Mouse (Mus musculus) heart, adult 2 months (tissue): ENCODE data around the gene Gorab. TPM values are rescaled to one million over a fixed set of nuclear protein-coding genes. Genes with fewer than 3 reads are reported as not detected.

Source experiments
- DNase-seq, 2 experiments: peaks; one replicate each; pipeline ENCODE4 v3.0.0; 2021
- H3K27ac ChIP-seq: fragments of 200-600 bp; 2 replicates; pipeline ENCODE4 v1.8.1; 2022
- H3K27me3 ChIP-seq: fragments of 200-500 bp; 2 replicates; pipeline ENCODE4 v1.6.1; 2012; ENCODE audit warnings: mild to moderate bottlenecking, low read length, inconsistent platforms, mixed read lengths; ENCODE audit not compliant: control insufficient read depth, insufficient read depth
- H3K36me3 ChIP-seq: fragments of 200-500 bp; 2 replicates; pipeline ENCODE4 v1.6.1; 2012; ENCODE audit warnings: low read length, inconsistent platforms; ENCODE audit not compliant: control insufficient read depth, insufficient read depth
- H3K4me1 ChIP-seq: fragments of 200-500 bp; 2 replicates; pipeline ENCODE4 v1.6.1; 2011; ENCODE audit warnings: low read length; ENCODE audit not compliant: control insufficient read depth, insufficient read depth
- H3K4me3 ChIP-seq: fragments of 200-600 bp; 2 replicates; pipeline ENCODE4 v1.8.1; 2022
- H3K79me2 ChIP-seq: fragments of 200-500 bp; replicated peaks from 2 replicates; pipeline ENCODE4 v1.6.1; 2012; ENCODE audit warnings: mild to moderate bottlenecking, inconsistent platforms, low read length, moderate library complexity, mixed read lengths; ENCODE audit not compliant: control insufficient read depth, insufficient read depth
- H3K9ac ChIP-seq: fragments of 200-500 bp; 2 replicates; pipeline ENCODE4 v1.6.1; 2012; ENCODE audit warnings: low read depth, mild to moderate bottlenecking, control low read depth, inconsistent platforms, low read length, mixed read lengths
- CTCF ChIP-seq: fragments of 200-600 bp; IDR thresholded peaks from 2 replicates; pipeline ENCODE4 v1.8.1; 2022; ENCODE audit warnings: antibody characterized with exemption, mild to moderate bottlenecking, moderate library complexity
- EP300 ChIP-seq: fragments of 200-500 bp; IDR thresholded peaks from 2 replicates; pipeline ENCODE4 v1.6.1; 2011; ENCODE audit warnings: low read depth, low read length, control low read depth; ENCODE audit not compliant: insufficient read depth
- POLR2A ChIP-seq: fragments of 200-500 bp; IDR thresholded peaks from 2 replicates; pipeline ENCODE4 v1.6.1; 2011; ENCODE audit warnings: mild to moderate bottlenecking, low read depth, low read length, control low read depth; ENCODE audit not compliant: insufficient read depth
- WGBS: fragments of 180-500 bp; shearing (Covaris S2); methylation state at CpG from one replicate; pipeline ENCODE4 v1.1.7; 2018; 5-methylcytosine and 5-hydroxymethylcytosine counted together
- intact Hi-C: fragments of 180-260 bp; cut with DNase I; formaldehyde crosslinking; loops from one replicate; pipeline ENCODE4 v1.15.1; 2025
- polyA plus RNA-seq: library from polyadenylated mRNA; depleted of rRNA; stranded (reverse); fragments of >200 nt; gene quantifications from 2 replicates; pipeline ENCODE4 v1.2.3, GENCODE M21; 2012
- total RNA-seq, 2 experiments: library from RNA; stranded (reverse); gene quantifications; 2 replicates each; pipeline ENCODE4 v1.2.3; 2021

Gorab gene
- total and polyA plus RNA-seq, 3 experiments = 2.0 to 2.8 (median 2.0) TPM

DNA sequence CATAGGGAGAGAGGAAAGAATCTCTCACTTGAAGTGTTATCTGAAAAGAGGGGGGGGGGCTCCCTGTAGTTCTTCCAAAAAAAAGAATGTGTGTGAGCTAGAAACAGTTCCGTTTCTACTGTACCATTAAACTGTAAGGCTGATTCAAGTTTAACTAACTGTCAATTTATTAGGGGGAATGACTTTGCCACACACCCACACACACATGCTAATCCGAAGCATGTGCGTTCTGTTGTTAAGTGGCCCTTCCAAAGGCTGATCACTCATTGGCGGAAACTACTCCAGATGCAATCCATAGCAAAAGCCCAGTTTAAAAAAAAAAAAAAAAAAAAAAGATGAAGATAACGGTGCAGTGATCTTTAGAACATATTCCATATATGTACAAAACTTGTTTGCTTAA is 42.1 kb downstream of the Gorab start:
- peak overlapping the region; percentile 31 for H3K27ac ChIP-seq
- no peaks in the 10 kb centered on the region for H3K36me3 ChIP-seq
- no peaks in the 10 kb centered on the region for H3K79me2 ChIP-seq
- H3K9ac ChIP-seq = no peak overlapping the region
- TF ChIP-seq CTCF (no peak), EP300 (no peak), POLR2A (no peak)
- intact Hi-C loops = loop anchor here (5.0 kb wide), 1 partner anchor 44 kb away; no protein-coding TSS in a partner anchor
- H3K4me3 ChIP-seq = no peak overlapping the region
- H3K4me1 ChIP-seq = no peaks in the 10 kb centered on the region; the same call in 1 of the 2 replicates
- 55% methylated on average over 5 of the region's 5 CpGs for WGBS
- no peak for DNase-seq
- no peaks in the 10 kb centered on the region for H3K27me3 ChIP-seq

DNA sequence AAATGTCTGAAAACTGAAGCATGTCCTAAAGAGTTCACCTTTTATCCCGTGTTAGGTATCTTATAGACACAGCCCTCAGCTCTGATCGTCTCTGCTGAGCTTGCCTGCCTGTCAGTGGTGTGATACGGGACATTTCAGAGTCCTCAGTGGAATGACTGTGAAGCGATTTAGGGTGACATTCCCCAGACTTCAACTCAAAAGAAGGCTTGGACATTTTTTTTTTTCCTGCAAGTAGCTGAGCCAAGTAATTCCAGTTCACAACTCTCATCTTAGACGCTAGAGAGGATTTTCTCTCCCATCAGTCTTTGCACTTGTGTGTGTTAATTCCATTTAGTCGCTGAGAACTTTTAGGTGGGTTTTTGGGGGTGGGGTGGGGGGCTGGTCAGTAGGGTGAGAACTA is 42.7 kb downstream of the Gorab start:
- no peaks in the 10 kb centered on the region for H3K27me3 ChIP-seq
- 43% methylated on average over 6 of the region's 6 CpGs for WGBS
- no peak overlapping the region; the same call in 1 of the 2 replicates for H3K27ac ChIP-seq
- intact Hi-C loops = loop anchor here (5.0 kb wide), 1 partner anchor 43 kb away; no protein-coding TSS in a partner anchor
- H3K36me3 ChIP-seq = no peaks in the 10 kb centered on the region
- TF ChIP-seq EP300 (no peak), CTCF (no peak), POLR2A (no peak)
- no peak overlapping the region for H3K4me3 ChIP-seq
- no peaks in the 10 kb centered on the region; the same call in 1 of the 2 replicates for H3K4me1 ChIP-seq
- no peak overlapping the region for H3K9ac ChIP-seq
- no peaks in the 10 kb centered on the region for H3K79me2 ChIP-seq
- DNase-seq = no peak

DNA sequence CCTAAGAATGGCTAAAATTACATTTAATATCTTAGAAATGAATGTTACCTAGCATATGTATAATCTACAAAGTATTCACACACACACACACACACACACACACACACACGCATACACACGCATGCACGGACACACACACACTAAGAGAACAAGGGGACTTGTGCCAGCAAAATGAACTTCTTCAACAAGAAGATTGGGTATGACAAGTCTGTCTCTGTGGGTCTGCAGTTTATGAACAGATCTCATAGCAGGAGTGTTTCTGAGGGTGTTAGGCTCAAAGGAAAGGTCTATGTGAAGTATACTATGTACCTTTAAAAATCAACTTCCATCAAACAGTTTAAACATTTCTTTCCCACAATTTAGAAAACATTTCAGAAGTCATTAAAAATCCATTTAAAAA is 43.9 kb downstream of the Gorab start:
- Histone ChIP-seq H3K27ac (no peak overlapping the region), H3K4me1 (no peaks in the 10 kb centered on the region; the same call in 1 of the 2 replicates), H3K9ac (no peak overlapping the region), H3K36me3 (no peaks in the 10 kb centered on the region), H3K4me3 (no peak overlapping the region), H3K79me2 (no peaks in the 10 kb centered on the region), H3K27me3 (no peaks in the 10 kb centered on the region)
- whole genome bisulfite sequencing = 95% methylated on average over 3 of the region's 3 CpGs
- intact Hi-C loops = no loop called here
- no peak for TF ChIP-seq EP300
- TF ChIP-seq POLR2A = no peak
- no peak for TF ChIP-seq CTCF
- no peak for DNase-seq

DNA sequence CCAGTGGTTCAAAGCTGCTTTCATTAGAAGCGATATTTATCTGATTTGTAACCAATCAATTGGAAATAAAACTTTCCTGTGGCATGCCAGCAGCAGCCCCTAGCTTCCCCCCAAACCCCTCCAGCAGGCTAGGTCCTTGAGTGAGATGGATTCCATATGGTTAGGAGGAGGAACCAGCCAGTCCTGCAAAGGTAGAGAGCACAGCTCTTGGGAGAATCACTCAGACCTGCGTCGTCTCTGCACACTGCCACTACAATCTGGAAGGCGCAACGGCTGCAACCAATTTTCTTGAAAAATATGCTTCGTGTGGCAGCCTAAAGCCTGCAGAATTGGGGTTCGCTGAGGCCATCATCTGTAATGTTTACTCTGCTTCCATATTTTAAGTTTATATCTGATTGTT is 45.3 kb downstream of the Gorab start:
- H3K4me1 ChIP-seq = no peaks in the 10 kb centered on the region
- no peak overlapping the region for H3K4me3 ChIP-seq
- no peak overlapping the region for H3K27ac ChIP-seq
- no peak for TF ChIP-seq EP300
- no peak for TF ChIP-seq POLR2A
- no peak for TF ChIP-seq CTCF
- intact Hi-C loops = no loop called here
- 72% methylated on average over 7 of the region's 7 CpGs for WGBS
- H3K9ac ChIP-seq = no peak overlapping the region
- DNase-seq = no peak
- no peaks in the 10 kb centered on the region for H3K36me3 ChIP-seq
- H3K27me3 ChIP-seq = no peaks in the 10 kb centered on the region
- no peaks in the 10 kb centered on the region for H3K79me2 ChIP-seq

DNA sequence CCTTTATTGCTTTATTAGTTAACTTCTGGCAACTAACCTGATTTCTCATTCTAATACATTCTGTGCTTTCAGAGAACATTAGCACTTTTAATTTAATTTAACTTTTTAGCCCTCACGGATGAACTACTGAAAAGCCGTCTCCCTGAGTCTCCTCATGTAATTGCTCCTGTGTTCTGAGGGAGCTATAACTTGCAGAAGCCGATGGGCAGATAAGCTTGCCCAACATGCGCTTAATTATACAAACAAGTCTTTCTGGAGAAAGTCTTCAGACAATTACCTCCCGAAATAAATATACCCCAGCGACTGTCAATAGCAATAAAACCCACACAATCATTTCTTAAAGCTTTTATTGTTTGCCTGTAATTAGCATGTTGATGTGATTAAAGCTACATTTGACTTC is 45.7 kb downstream of the Gorab start:
- Histone ChIP-seq H3K79me2 (no peaks in the 10 kb centered on the region), H3K9ac (no peak overlapping the region), H3K36me3 (no peaks in the 10 kb centered on the region), H3K27ac (no peak overlapping the region), H3K27me3 (no peaks in the 10 kb centered on the region), H3K4me3 (no peak overlapping the region), H3K4me1 (no peaks in the 10 kb centered on the region)
- no peak for DNase-seq
- TF ChIP-seq POLR2A = no peak
- no peak for TF ChIP-seq CTCF
- no peak for TF ChIP-seq EP300
- intact Hi-C loops = no loop called here
- WGBS = 82% methylated on average over 6 of the region's 6 CpGs

DNA sequence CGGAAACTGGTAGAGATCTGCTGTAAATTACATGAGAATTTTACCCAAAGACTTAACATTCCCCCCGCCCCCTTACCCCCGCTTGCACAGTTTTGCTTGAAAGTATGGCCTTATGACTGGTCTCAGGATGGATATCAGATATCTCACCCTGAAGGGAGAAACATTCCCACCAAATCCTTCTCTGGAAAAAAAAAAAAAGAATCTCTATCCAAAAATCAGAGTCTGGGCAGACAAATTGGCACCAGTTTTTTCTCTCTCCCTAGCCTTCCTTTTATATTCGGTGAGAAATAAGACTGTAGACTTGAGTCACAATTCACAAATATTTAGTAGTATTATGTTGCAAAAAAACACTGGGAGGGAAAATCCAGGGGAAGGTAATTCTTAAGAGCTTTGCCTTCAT is 47.3 kb downstream of the Gorab start:
- DNase-seq = no peak
- no peaks in the 10 kb centered on the region for H3K79me2 ChIP-seq
- no peaks in the 10 kb centered on the region for H3K27me3 ChIP-seq
- WGBS = 78% methylated on average over 4 of the region's 4 CpGs
- H3K36me3 ChIP-seq = no peaks in the 10 kb centered on the region
- no peak for TF ChIP-seq POLR2A
- no peak for TF ChIP-seq EP300
- TF ChIP-seq CTCF = no peak
- H3K4me1 ChIP-seq = no peaks in the 10 kb centered on the region
- intact Hi-C loops = no loop called here
- H3K9ac ChIP-seq = no peak overlapping the region
- H3K4me3 ChIP-seq = no peak overlapping the region
- H3K27ac ChIP-seq = no peak overlapping the region
